Mouse (Mus musculus): ENCODE data around the gene Hhipl1.

DNA sequence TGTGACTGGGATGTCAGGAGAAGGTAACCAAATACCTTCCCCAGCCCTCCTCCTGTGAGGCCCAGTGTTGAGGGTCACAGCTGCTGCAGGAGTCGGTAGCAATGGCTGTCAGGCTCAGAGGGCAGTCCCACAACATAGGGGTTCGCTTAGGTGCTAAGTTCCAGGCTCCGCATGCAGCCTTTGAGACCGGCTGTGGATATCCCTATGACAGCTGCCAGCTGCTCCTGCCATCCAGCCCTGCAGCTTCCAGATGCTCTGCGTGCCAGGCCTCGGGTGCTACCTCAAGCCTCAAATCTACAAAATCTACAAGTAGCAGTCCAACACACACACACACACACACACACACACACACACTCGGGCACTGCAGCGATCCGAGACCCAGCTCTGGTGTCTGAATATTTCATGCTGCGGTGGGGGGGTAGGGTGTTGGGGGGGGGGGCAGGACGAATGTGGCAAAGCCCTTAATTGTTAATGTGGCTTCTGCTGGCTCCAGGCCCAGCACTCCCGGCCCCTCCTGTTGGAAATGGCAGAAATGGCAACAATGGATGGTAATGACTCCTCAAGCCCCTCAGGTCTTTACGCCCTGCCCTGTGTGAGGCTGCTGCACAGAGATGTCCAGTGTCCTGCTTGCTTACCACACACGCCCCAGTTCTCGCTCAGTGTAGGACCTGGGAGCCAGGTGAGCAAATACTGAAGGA is 27.7 kb upstream of the Hhipl1 start:
- TF ChIP-seq ZKSCAN1 (IDR thresholded peaks at IDR 0.05; ENCODE audit: low read depth, low read length) (no peak), MAFK (IDR thresholded peaks at IDR 0.05; ENCODE audit: borderline replicate concordance, low read depth, low read length) (no peak), CTCF (IDR thresholded peaks at IDR 0.05 in 2 of 3, conservative IDR thresholded peaks at IDR 0.05 in 1 of 3; ENCODE audit: control insufficient read depth in 1 of 3, insufficient read depth in 1 of 3, low read depth in 2 of 3, low read length in 3 of 3, poor library complexity in 1 of 3, severe bottlenecking in 1 of 3) (no peak), GATA1 (IDR thresholded peaks at IDR 0.05; ENCODE audit: low read depth, low read length) (no peak), ETS1 (IDR thresholded peaks at IDR 0.05; ENCODE audit: low read depth, low read length) (no peak), UBTF (IDR thresholded peaks at IDR 0.05; ENCODE audit: borderline replicate concordance, insufficient read depth, low read depth, low read length) (no peak), E2F4 (IDR thresholded peaks at IDR 0.05; ENCODE audit: borderline replicate concordance, low read depth, low read length) (no peak), GABPA (IDR thresholded peaks at IDR 0.05; ENCODE audit: low read depth, low read length) (no peak), MAX (IDR thresholded peaks at IDR 0.05; ENCODE audit: low read length) (no peak), POLR2A (IDR thresholded peaks at IDR 0.05; ENCODE audit: control insufficient read depth in 1 of 2, insufficient read depth in 1 of 2, low read depth in 1 of 2, low read length in 2 of 2, poor library complexity in 1 of 2) (no peak), CHD2 (IDR thresholded peaks at IDR 0.05; ENCODE audit: low read length) (no peak)

Data from MEL (cell line).